Comparison of ENCODE assay signal across 13 mouse cellular contexts in the genomic region with DNA sequence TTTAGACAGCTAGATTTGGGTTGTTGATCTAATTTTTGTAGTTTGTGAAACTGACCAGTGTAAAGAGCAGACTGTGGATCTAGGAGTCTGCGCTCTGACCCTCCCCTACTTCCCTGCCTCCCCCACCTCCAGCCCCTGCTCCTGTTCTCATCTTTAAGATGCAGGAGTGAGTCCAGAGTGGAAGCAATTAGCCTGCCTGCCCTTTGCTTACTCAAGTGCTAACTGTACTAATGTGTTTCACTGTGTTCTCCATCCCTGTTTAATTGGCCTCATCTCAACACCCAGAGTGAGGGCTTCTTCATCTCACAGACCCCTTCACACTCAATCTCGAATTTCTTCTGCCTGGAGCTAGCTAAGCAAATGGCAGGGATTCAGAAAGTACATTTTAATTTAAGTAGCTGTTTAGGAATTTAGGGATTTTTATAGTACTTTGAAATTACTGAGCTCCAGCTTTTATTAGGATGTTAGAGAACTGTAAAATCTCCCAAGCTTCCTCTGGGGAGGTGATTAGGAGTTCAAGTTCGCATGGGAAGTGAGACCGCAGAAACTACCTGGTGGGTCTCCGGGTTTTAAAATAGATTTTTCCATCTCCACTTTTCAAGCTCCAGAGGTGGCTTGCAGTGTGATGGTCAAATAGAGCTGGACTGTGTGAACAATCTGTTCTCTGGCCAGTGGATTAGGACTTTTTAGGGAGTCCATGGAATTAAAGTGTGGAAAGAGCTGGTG. TPM values are rescaled to one million over a fixed set of nuclear protein-coding genes. Genes with fewer than 3 reads are reported as not detected.
DNase-seq lines count a peak whose midpoint lies in the region; ATAC-seq and TF ChIP-seq lines count a peak whose summit lies in the region.
"Had no signal": no experiment of that assay in that cellular context is flagged by ENCODE, and none has a peak within 500 bp of the region (broad histone marks: within the 10 kb centered on the region; RNA-seq: fewer than 3 reads in every experiment).

No protein-coding gene starts in this region.

- ATAC-seq in heart, embryonic 11.5 days (replicated peaks; ENCODE audit: insufficient number of reproducible peaks, low FRiP score, low TSS enrichment) = no peak
- peak; percentile 93 for ATAC-seq in kidney, embryonic 16.5 days (ENCODE audit: low FRiP score, low TSS enrichment)
- peak; percentile 86 for ATAC-seq in limb, embryonic 14.5 days (ENCODE audit: low FRiP score, low read depth)
- ATAC-seq: liver, postnatal 0 days had no signal

- WGBS in heart, embryonic 11.5 days (ENCODE audit: insufficient replicate concordance) = 73% methylated on average over 5 of the region's 5 CpGs
- WGBS in kidney, embryonic 16.5 days = 36% methylated on average over 5 of the region's 5 CpGs
- WGBS in limb, embryonic 14.5 days = 22% methylated on average over 5 of the region's 5 CpGs

- TF ChIP-seq POLR2A in limb, embryonic 14.5 days (IDR thresholded peaks at IDR 0.05; ENCODE audit: borderline replicate concordance, extremely low read depth, insufficient read depth, insufficient read length) = no peak

- no peaks in the 10 kb centered on the region for H3K9me3 ChIP-seq in heart, embryonic 11.5 days (replicated peaks; ENCODE audit: control insufficient read depth, low read length)
- H3K9me3 ChIP-seq in kidney, embryonic 16.5 days (ENCODE audit: low read length) = no peaks in the 10 kb centered on the region
- no peaks in the 10 kb centered on the region for H3K9me3 ChIP-seq in limb, embryonic 14.5 days (ENCODE audit: control insufficient read depth, low read length)

- H3K9ac ChIP-seq in heart, embryonic 11.5 days (ENCODE audit: low read depth, low read length) = no peak overlapping the region
- no peak overlapping the region for H3K9ac ChIP-seq in kidney, embryonic 16.5 days (replicated peaks; ENCODE audit: low read length)
- H3K9ac ChIP-seq in limb, embryonic 14.5 days (ENCODE audit: low read depth, low read length, severe bottlenecking) = no peak overlapping the region
- H3K9ac ChIP-seq: hindbrain, embryonic 14.5 days; liver, postnatal 0 days had no signal

- no peaks in the 10 kb centered on the region for H3K36me3 ChIP-seq in heart, embryonic 11.5 days (ENCODE audit: control insufficient read depth, insufficient read depth, low read length)
- no peaks in the 10 kb centered on the region for H3K36me3 ChIP-seq in kidney, embryonic 16.5 days (ENCODE audit: insufficient read depth, low read length)
- H3K36me3 ChIP-seq in limb, embryonic 14.5 days (ENCODE audit: control insufficient read depth, insufficient read depth, low read length) = no peaks in the 10 kb centered on the region

- no peaks in the 10 kb centered on the region for H3K4me1 ChIP-seq in heart, embryonic 11.5 days (ENCODE audit: control insufficient read depth, insufficient read depth, low read length)
- H3K4me1 ChIP-seq in kidney, embryonic 16.5 days (ENCODE audit: insufficient read depth, low read length) = peaks cover 12% of the 10 kb centered on the region; the same call in 1 of the 2 replicates
- no peaks in the 10 kb centered on the region for H3K4me1 ChIP-seq in brown adipose tissue, adult 24 weeks (ENCODE audit: control insufficient read depth, insufficient read depth, insufficient read length, low read length)
- peaks cover 6% of the 10 kb centered on the region for H3K4me1 ChIP-seq in limb, embryonic 14.5 days (ENCODE audit: control insufficient read depth, insufficient read depth, low read length)

- peak; percentile 85 for DNase-seq in heart, adult 11 months
- DNase-seq in kidney, adult 8-10 months = no peak
- peak; percentile 88 for DNase-seq in limb, embryonic 14.5 days (ENCODE audit: low spot score)
- no peak for DNase-seq in cerebellum, postnatal 36 days
- DNase-seq: cerebellum, adult 9-10 months; embryo, embryonic 11 days; liver, postnatal 0 days had no signal

- no peak overlapping the region for H3K27ac ChIP-seq in heart, embryonic 11.5 days (ENCODE audit: low read depth, low read length)
- H3K27ac ChIP-seq in kidney, embryonic 16.5 days (ENCODE audit: low read length) = peak overlapping the region; percentile 89
- H3K27ac ChIP-seq in brown adipose tissue, adult 24 weeks (replicated peaks; ENCODE audit: low read depth, low read length) = peak overlapping the region; percentile 54; the same call in 1 of the 2 replicates
- H3K27ac ChIP-seq in limb, embryonic 14.5 days (replicated peaks; ENCODE audit: low read depth, low read length) = no peak overlapping the region
- H3K27ac ChIP-seq: hindbrain, embryonic 14.5 days had no signal

- H3K27me3 ChIP-seq in heart, embryonic 11.5 days (ENCODE audit: control insufficient read depth, insufficient read depth, low read length) = no peaks in the 10 kb centered on the region
- no peaks in the 10 kb centered on the region for H3K27me3 ChIP-seq in kidney, embryonic 16.5 days (ENCODE audit: insufficient read depth, low read length)
- H3K27me3 ChIP-seq in limb, embryonic 14.5 days (ENCODE audit: control insufficient read depth, insufficient read depth, low read length) = 0 out of 2 replicates have a peak, but pooled peaks cover 6% of the 10 kb centered on the region

- no peak overlapping the region for H3K4me3 ChIP-seq in heart, embryonic 11.5 days (ENCODE audit: low read depth, low read length)
- no peak overlapping the region for H3K4me3 ChIP-seq in kidney, embryonic 16.5 days (ENCODE audit: low read length)
- H3K4me3 ChIP-seq in brown adipose tissue, adult 24 weeks (ENCODE audit: insufficient read depth, low read depth, low read length) = no peak overlapping the region
- no peak overlapping the region for H3K4me3 ChIP-seq in limb, embryonic 14.5 days (replicated peaks; ENCODE audit: low read length)

- H3K4me2 ChIP-seq in heart, embryonic 11.5 days = no peak overlapping the region
- H3K4me2 ChIP-seq in kidney, embryonic 16.5 days (replicated peaks; ENCODE audit: low read depth, low read length) = no peak overlapping the region
- H3K4me2 ChIP-seq in limb, embryonic 14.5 days (replicated peaks; ENCODE audit: low read depth, low read length, severe bottlenecking) = no peak overlapping the region
- H3K4me2 ChIP-seq: hindbrain, embryonic 14.5 days had no signal

RNA-seq across cellular contexts. Expression of gene Fmo6, which starts 0.8 kb away (rescaled TPM):
- polyA plus RNA-seq in heart, embryonic 11.5 days (2014; fragmentation: Nextera tagmentation; extraction: Ambion mirVana) = not detected in 2 replicates
- 0.20 and 0.21 TPM in 2 replicates for polyA plus RNA-seq in kidney, embryonic 16.5 days (2015; fragmentation: Nextera tagmentation; extraction: Ambion mirVana)
- not detected in 2 replicates for polyA plus RNA-seq in brown adipose tissue, adult 24 weeks (2012; ENCODE audit: insufficient read depth, insufficient read length, missing spikeins)
- polyA plus RNA-seq in limb, embryonic 14.5 days (2012; rRNA removed) = 1.1 and 1.4 TPM in 2 replicates
- 0.84 and 0.85 TPM in 2 replicates for polyA plus RNA-seq in limb, embryonic 14.5 days (2014; fragmentation: Nextera tagmentation; extraction: Ambion mirVana)
- polyA plus RNA-seq: C2C12; hindbrain, embryonic 14.5 days; liver, postnatal 0 days had no signal

RNA-seq across cellular contexts. Expression of gene Fmo2, which starts 39.6 kb away (rescaled TPM):
- polyA plus RNA-seq in heart, embryonic 11.5 days (2014; fragmentation: Nextera tagmentation; extraction: Ambion mirVana) = 0.39 and 0.97 TPM in 2 replicates
- polyA plus RNA-seq in kidney, embryonic 16.5 days (2015; fragmentation: Nextera tagmentation; extraction: Ambion mirVana) = 6.5 and 9.3 TPM in 2 replicates
- polyA plus RNA-seq in brown adipose tissue, adult 24 weeks (2012; ENCODE audit: insufficient read depth, insufficient read length, missing spikeins) = 9.7 and 11.8 TPM in 2 replicates
- polyA plus RNA-seq in limb, embryonic 14.5 days (2012; rRNA removed) = 1.5 and 2.1 TPM in 2 replicates
- 1.5 TPM in 2 replicates for polyA plus RNA-seq in limb, embryonic 14.5 days (2014; fragmentation: Nextera tagmentation; extraction: Ambion mirVana)
- polyA plus RNA-seq: C2C12 had no signal

RNA-seq across cellular contexts. Expression of gene Fmo3, which starts 46.2 kb away (rescaled TPM):
- 0.14 TPM in 1 of 2 replicates, not detected in the other for polyA plus RNA-seq in heart, embryonic 11.5 days (2014; fragmentation: Nextera tagmentation; extraction: Ambion mirVana)
- not detected in 2 replicates for polyA plus RNA-seq in kidney, embryonic 16.5 days (2015; fragmentation: Nextera tagmentation; extraction: Ambion mirVana)
- not detected in 2 replicates for polyA plus RNA-seq in brown adipose tissue, adult 24 weeks (2012; ENCODE audit: insufficient read depth, insufficient read length, missing spikeins)
- polyA plus RNA-seq in limb, embryonic 14.5 days (2012; rRNA removed) = 0.06 TPM in 1 of 2 replicates, not detected in the other
- 0.08 TPM in 1 of 2 replicates, not detected in the other for polyA plus RNA-seq in limb, embryonic 14.5 days (2014; fragmentation: Nextera tagmentation; extraction: Ambion mirVana)
- polyA plus RNA-seq: C2C12; frontal cortex, adult 2 months; hindbrain, embryonic 14.5 days had no signal

Comparison
In these comparisons a context has a peak if more than half of its experiments do, and no peak if none do; other contexts are left out.
1. DNase-seq: peak in heart, adult 11 months (single experiment) and limb, embryonic 14.5 days (single experiment); none in kidney, adult 8-10 months (0 of 2) and cerebellum, postnatal 36 days (0 of 2).
2. H3K27ac ChIP-seq: peak in kidney, embryonic 16.5 days (single experiment) and brown adipose tissue, adult 24 weeks (single experiment); none in heart, embryonic 11.5 days (single experiment) and limb, embryonic 14.5 days (single experiment).